In genomic region chr16:84702230-84703128, GRCm38 (mm10) we compare ENCODE assay signal across 8 mouse cellular contexts. TPM values are rescaled to one million over a fixed set of nuclear protein-coding genes. Genes with fewer than 3 reads are reported as not detected.
DNase-seq lines count a peak whose midpoint lies in the region; ATAC-seq and TF ChIP-seq lines count a peak whose summit lies in the region.

No protein-coding gene starts in this region.

- no peak for ATAC-seq in embryonic facial prominence, embryonic 12.5 days (ENCODE audit: insufficient number of reproducible peaks, insufficient read depth, low FRiP score, low TSS enrichment)
- ATAC-seq in megakaryocyte progenitor cell, adult 5-6 weeks (replicated peaks; ENCODE audit: poor library complexity): peak; percentile 71
- peak; percentile 48; the same call in 1 of the 2 replicates for ATAC-seq in stomach, embryonic 14.5 days (ENCODE audit: insufficient number of reproducible peaks, insufficient read depth, low FRiP score, low read depth)

- H3K9me3 ChIP-seq in embryonic facial prominence, embryonic 12.5 days: no peaks in the 10 kb centered on the region
- no peaks in the 10 kb centered on the region for H3K9me3 ChIP-seq in stomach, embryonic 14.5 days (ENCODE audit: control insufficient read depth, low read depth, low read length)

- H3K36me3 ChIP-seq in embryonic facial prominence, embryonic 12.5 days: no peaks in the 10 kb centered on the region
- H3K36me3 ChIP-seq in stomach, embryonic 14.5 days (ENCODE audit: control insufficient read depth, insufficient read depth, low read length): no peaks in the 10 kb centered on the region

- no peak overlapping the region for H3K27ac ChIP-seq in layer of hippocampus, adult 2 months
- H3K27ac ChIP-seq in embryonic facial prominence, embryonic 12.5 days: no peak overlapping the region
- H3K27ac ChIP-seq in stomach, embryonic 14.5 days (ENCODE audit: low read length): no peak overlapping the region

- peak overlapping the region; percentile 58 for H3K4me3 ChIP-seq in layer of hippocampus, adult 2 months
- peak overlapping the region; percentile 67 for H3K4me3 ChIP-seq in embryonic facial prominence, embryonic 12.5 days
- H3K4me3 ChIP-seq in stomach, embryonic 14.5 days (ENCODE audit: low read depth, low read length): peak overlapping the region; percentile 47

- H3K4me1 ChIP-seq in embryonic facial prominence, embryonic 12.5 days: no peaks in the 10 kb centered on the region
- no peaks in the 10 kb centered on the region for H3K4me1 ChIP-seq in stomach, embryonic 14.5 days (ENCODE audit: control insufficient read depth, insufficient read depth, low read length)

- 11% methylated on average over 39 of the region's 39 CpGs for WGBS in embryonic facial prominence, embryonic 12.5 days
- WGBS in stomach, embryonic 14.5 days: 13% methylated on average over 39 of the region's 39 CpGs

- H3K4me2 ChIP-seq in embryonic facial prominence, embryonic 12.5 days (replicated peaks): peak overlapping the region; percentile 98
- peak overlapping the region; percentile 85 for H3K4me2 ChIP-seq in stomach, embryonic 14.5 days (replicated peaks; ENCODE audit: low read depth, low read length)

- peaks cover 8% of the 10 kb centered on the region; the same call in 1 of the 2 replicates for H3K27me3 ChIP-seq in embryonic facial prominence, embryonic 12.5 days
- H3K27me3 ChIP-seq in stomach, embryonic 14.5 days (ENCODE audit: control insufficient read depth, insufficient read depth, low read length): no peaks in the 10 kb centered on the region

- no peak for DNase-seq in layer of hippocampus, adult 2 months (ENCODE audit: low spot score in 2 of 2)
- DNase-seq in layer of hippocampus, postnatal 14 days (ENCODE audit: low spot score in 2 of 2): no peak
- DNase-seq in heart, postnatal 10 days: peak; percentile 55 to 59
- peak; percentile 27 to 68 for DNase-seq in kidney, postnatal 36 days
- no peak for DNase-seq in right cerebral cortex, postnatal 25 days

- TF ChIP-seq CTCF in layer of hippocampus, adult 2 months (conservative IDR thresholded peaks at IDR 0.05): no peak

- intact Hi-C loops in heart, postnatal 10 days (cut with DNase I): no loop called here

- peak overlapping the region; percentile 59 for H3K9ac ChIP-seq in embryonic facial prominence, embryonic 12.5 days
- H3K9ac ChIP-seq in stomach, embryonic 14.5 days (replicated peaks; ENCODE audit: low read depth, low read length): peak overlapping the region; percentile 43

RNA-seq across cellular contexts. Expression of gene Mrpl39, which starts 33.1 kb away (rescaled TPM):
- total RNA-seq in layer of hippocampus, adult 2 months (2021): 10 to 100 TPM; 19.7 to 27.6 TPM
- 10 to 100 TPM; 21.3 to 22.8 TPM for total RNA-seq in layer of hippocampus, postnatal 14 days (2021)
- 43.6 and 45.0 TPM in 2 replicates for polyA plus RNA-seq in embryonic facial prominence, embryonic 12.5 days (2016; fragmentation: Nextera tagmentation; extraction: Ambion mirVana)
- total RNA-seq in heart, postnatal 10 days (2021): 10 to 100 TPM; 35.5 to 37.9 TPM
- 44.2 and 44.9 TPM in 2 replicates for total RNA-seq in megakaryocyte progenitor cell, adult 5-6 weeks (2015)
- 59.1 and 64.1 TPM in 2 replicates for total RNA-seq in megakaryocyte progenitor cell, adult 5-6 weeks (2017)
- 45.9 and 47.4 TPM in 2 replicates for polyA plus RNA-seq in stomach, embryonic 14.5 days (2014; fragmentation: Nextera tagmentation; extraction: Ambion mirVana)

Comparison
In these comparisons a context has a peak if more than half of its experiments do, and no peak if none do; other contexts are left out.
1. DNase-seq: peak in heart, postnatal 10 days (2 of 2) and kidney, postnatal 36 days (2 of 2); none in layer of hippocampus, adult 2 months (0 of 2), layer of hippocampus, postnatal 14 days (0 of 2) and right cerebral cortex, postnatal 25 days (single experiment).
2. Peak in every context shown above with its lines, with median percentiles within 50 percentile points of each other: H3K4me3 ChIP-seq.